Comparison of ENCODE assay signal across 8 mouse cellular contexts in genomic region chr11:118418834-118419504, GRCm38 (mm10). TPM values are rescaled to one million over a fixed set of nuclear protein-coding genes. Genes with fewer than 3 reads are reported as not detected.
A peak's percentile ranks its signal among the peaks of the same experiment; 100 is the strongest.
DNase-seq lines count a peak whose midpoint lies in the region; ATAC-seq lines count a peak whose summit lies in the region.

Gene Cant1 (minus strand): TSS chr11:118419086.

- H3K27ac ChIP-seq in hindbrain, embryonic 16.5 days (ENCODE audit: low read depth, low read length), result peak within 1 kb of the TSS; percentile 76
- H3K27ac ChIP-seq in macrophage, result peak within 1 kb of the TSS; percentile 63

- no peaks in the 10 kb centered on the region for H3K9me3 ChIP-seq in hindbrain, embryonic 16.5 days (ENCODE audit: control insufficient read depth, low read length)

- peaks cover 22% of the 10 kb centered on the region for H3K4me1 ChIP-seq in hindbrain, embryonic 16.5 days (ENCODE audit: control insufficient read depth, insufficient read depth, low read depth, low read length)

- peaks cover 2% of the 10 kb centered on the region; the same call in 1 of the 2 replicates for H3K36me3 ChIP-seq in hindbrain, embryonic 16.5 days (ENCODE audit: control insufficient read depth, insufficient read depth, low read length)
- H3K36me3 ChIP-seq in macrophage (ENCODE audit: inconsistent target), result peaks cover 21% of the 10 kb centered on the region; the same call in 1 of the 2 replicates

- H3K4me2 ChIP-seq in hindbrain, embryonic 16.5 days (ENCODE audit: low read length), result peak within 1 kb of the TSS; percentile 91

- DNase-seq in WW6 (ENCODE audit: low read depth, low spot score), result peak; percentile 98
- DNase-seq in cerebellum, postnatal 4 days (ENCODE audit: low spot score in 2 of 2), result peak; percentile 87 to 95
- peak; percentile 97 for DNase-seq in gastrocnemius, adult 18-20 months (ENCODE audit: low spot score)
- peak; percentile 98 to 99 for DNase-seq in left cerebral cortex, adult 18-20 months (ENCODE audit: low spot score in 2 of 2)
- peak; percentile 99 for DNase-seq in right cerebral cortex, adult 18-20 months
- DNase-seq in urinary bladder, postnatal 10 days (ENCODE audit: low spot score), result peak; percentile 89

- H3K9ac ChIP-seq in hindbrain, embryonic 16.5 days (ENCODE audit: low read depth, low read length), result peak within 1 kb of the TSS; percentile 97

- H3K4me3 ChIP-seq in hindbrain, embryonic 16.5 days (ENCODE audit: low read length), result peak within 1 kb of the TSS; percentile 89
- peak within 1 kb of the TSS; percentile 85 for H3K4me3 ChIP-seq in macrophage (ENCODE audit: inconsistent target)

- under 1% methylated on average over 46 of the region's 50 CpGs for WGBS in hindbrain, embryonic 16.5 days
- under 1% methylated on average over 50 of the region's 50 CpGs for WGBS in macrophage (ENCODE audit: missing documents)

- peaks cover 47% of the 10 kb centered on the region for H3K79me2 ChIP-seq in macrophage (ENCODE audit: inconsistent target)

- 0 out of 2 replicates have a peak, but pooled peaks cover 2% of the 10 kb centered on the region for H3K27me3 ChIP-seq in hindbrain, embryonic 16.5 days (replicated peaks; ENCODE audit: control insufficient read depth, insufficient read depth, low read length)

- ATAC-seq in hindbrain, embryonic 16.5 days, result peak; percentile 93

RNA-seq across cellular contexts. Expression of gene Cant1, which starts in this region (rescaled TPM):
- 10 to 100 TPM; 10.7 to 11.9 TPM for total RNA-seq in gastrocnemius, adult 18-20 months (2021)
- polyA plus RNA-seq in hindbrain, embryonic 16.5 days (2015; fragmentation: Nextera tagmentation; extraction: Ambion mirVana), result 25.7 and 29.1 TPM in 2 replicates
- 10 to 100 TPM; 38.7 to 40.4 TPM for total RNA-seq in left cerebral cortex, adult 18-20 months (2021)
- total RNA-seq in macrophage (2018; cell fraction: chromatin; rRNA removed), result 10 to 100 TPM; 14.6 to 66.9 (median 38.8) TPM
- total RNA-seq in macrophage (2018; cell fraction: cytosol; rRNA removed), result 10 to 100 TPM; 34.1 to 65.0 (median 51.3) TPM
- 100 to 1,000 TPM in 2 of 26 experiments, 10 to 100 TPM in 24; 28.3 to 108 (median 70.5) TPM for total RNA-seq in macrophage (2018; cell fraction: nucleus; rRNA removed)
- 40.2 to 59.3 TPM (median 42.1 TPM) in 3 replicates for polyA plus RNA-seq in macrophage (2018)

Comparison
In these comparisons a context has a peak if more than half of its experiments do, and no peak if none do; other contexts are left out.
1. Peak in every context shown above with its lines: DNase-seq, ATAC-seq, H3K4me3 ChIP-seq and H3K27ac ChIP-seq.